Mouse (Mus musculus): Measurements from ENCODE around the gene Polr2a. TPM values are rescaled to one million over a fixed set of nuclear protein-coding genes. Genes with fewer than 3 reads are reported as not detected.

Gene Polr2a
- polyA plus RNA-seq, 1 experiment from 2014 or later: 23.2 TPM

DNA sequence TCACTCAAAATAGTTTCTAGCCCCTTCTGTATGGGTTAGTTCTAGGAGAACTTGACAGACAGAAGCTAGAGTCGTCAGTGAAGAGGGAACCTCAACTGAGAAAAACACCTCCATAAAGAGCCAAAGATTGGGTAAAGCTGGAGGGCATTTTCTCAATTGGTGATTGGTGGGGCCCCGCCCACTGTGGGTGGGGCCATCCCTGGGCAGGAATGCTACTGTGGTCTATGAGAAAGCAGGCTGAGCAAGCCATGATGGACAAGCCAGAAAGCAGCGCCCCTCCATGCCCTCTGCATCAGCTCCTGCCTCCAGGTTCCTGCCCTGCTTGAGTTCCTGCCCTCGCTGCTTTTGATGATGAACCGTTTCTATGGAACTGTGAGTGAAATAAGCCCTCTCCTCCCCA lies 32.5 kb downstream of the Polr2a start:
- Histone ChIP-seq H3K36me3 (ENCODE audit: poor library complexity, severe bottlenecking) (no peaks in the 10 kb centered on the region), H3K4me1 (no peaks in the 10 kb centered on the region), H3K4me3 (no peak overlapping the region), H3K9me3 (replicated peaks) (no peaks in the 10 kb centered on the region), H3K9ac (no peak overlapping the region), H3K27ac (no peak overlapping the region), H3K4me2 (no peak overlapping the region), H3K27me3 (no peaks in the 10 kb centered on the region)
- WGBS: 43% methylated on average over 5 of the region's 5 CpGs
- no peak for ATAC-seq

DNA sequence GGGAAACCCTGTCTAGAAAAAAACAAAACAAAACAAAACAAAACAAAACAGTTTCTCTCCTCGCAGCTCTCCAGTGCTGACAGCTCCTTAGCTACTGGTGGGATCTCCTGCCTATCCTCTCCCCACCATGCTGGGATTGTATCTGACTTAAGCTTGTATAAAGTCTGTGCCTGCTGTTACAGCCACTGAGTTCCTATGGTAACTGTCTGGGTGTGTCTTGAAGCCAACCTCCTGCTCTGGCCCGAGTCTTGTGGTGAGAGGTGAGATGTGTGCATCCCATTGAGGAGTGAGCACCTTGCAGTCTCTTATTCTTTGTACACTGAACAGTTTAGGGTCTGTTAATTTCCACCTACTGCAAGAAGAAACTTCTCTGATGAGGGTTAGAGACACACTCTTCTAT lies 35.4 kb downstream of the Polr2a start:
- no peaks in the 10 kb centered on the region for H3K36me3 ChIP-seq (ENCODE audit: poor library complexity, severe bottlenecking)
- H3K9ac ChIP-seq: 0 out of 2 replicates have a peak overlapping the region, but pooled peaks have one; percentile 40
- H3K4me1 ChIP-seq: no peaks in the 10 kb centered on the region
- no peak overlapping the region for H3K4me3 ChIP-seq
- no peaks in the 10 kb centered on the region for H3K9me3 ChIP-seq (replicated peaks)
- 62% methylated on average over 2 of the region's 2 CpGs for WGBS
- H3K27me3 ChIP-seq: no peaks in the 10 kb centered on the region
- H3K4me2 ChIP-seq: no peak overlapping the region
- no peak for ATAC-seq
- no peak overlapping the region for H3K27ac ChIP-seq

DNA sequence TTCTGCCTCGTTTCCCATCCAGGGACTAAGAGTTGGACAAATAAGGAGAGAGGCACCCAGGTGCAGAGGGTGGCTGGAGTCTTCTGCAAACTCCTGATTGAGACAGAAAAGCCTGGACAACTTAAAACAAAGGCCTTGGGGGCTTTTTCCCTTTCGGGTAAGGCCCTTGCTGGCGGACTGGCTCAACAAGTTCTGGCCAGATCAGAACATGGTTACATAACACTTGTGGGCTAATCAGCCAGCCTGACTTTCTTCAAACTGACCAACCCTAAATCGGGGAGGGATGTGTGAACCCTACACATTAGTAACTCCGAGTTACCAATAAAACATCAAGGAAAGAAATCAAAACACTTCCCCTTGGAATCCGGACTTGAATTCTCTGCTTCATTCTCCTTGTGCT lies 37.6 kb downstream of the Polr2a start:
- no peaks in the 10 kb centered on the region for H3K4me1 ChIP-seq
- no peak overlapping the region for H3K4me2 ChIP-seq
- H3K36me3 ChIP-seq (ENCODE audit: poor library complexity, severe bottlenecking): no peaks in the 10 kb centered on the region
- 81% methylated on average over 6 of the region's 6 CpGs for WGBS
- no peak overlapping the region for H3K27ac ChIP-seq
- H3K9me3 ChIP-seq (replicated peaks): no peaks in the 10 kb centered on the region
- H3K27me3 ChIP-seq: no peaks in the 10 kb centered on the region
- H3K9ac ChIP-seq: no peak overlapping the region
- H3K4me3 ChIP-seq: no peak overlapping the region
- ATAC-seq: no peak

DNA sequence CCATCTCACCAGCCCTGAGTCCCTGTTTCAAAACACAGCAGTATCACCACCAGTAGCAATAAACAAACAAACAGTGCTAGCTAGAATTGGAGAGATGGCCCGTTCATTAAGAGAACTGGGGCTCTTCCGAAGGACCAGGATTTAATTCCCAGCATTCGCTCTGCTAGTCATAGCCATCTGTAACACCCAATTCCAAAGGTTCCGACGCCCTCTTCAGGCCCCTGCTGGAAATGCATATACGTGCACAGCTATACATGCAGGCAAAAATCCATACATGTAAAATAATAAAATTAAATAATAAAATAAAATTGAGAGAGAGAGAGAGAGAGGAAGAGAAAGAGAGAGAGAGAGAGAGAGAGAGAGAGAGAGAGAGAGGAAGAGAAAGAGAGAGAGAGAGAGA lies 39.0 kb downstream of the Polr2a start:
- H3K36me3 ChIP-seq (ENCODE audit: poor library complexity, severe bottlenecking): no peaks in the 10 kb centered on the region
- 74% methylated on average over 6 of the region's 6 CpGs for WGBS
- H3K27ac ChIP-seq: no peak overlapping the region
- H3K27me3 ChIP-seq: no peaks in the 10 kb centered on the region
- ATAC-seq: no peak
- H3K4me3 ChIP-seq: no peak overlapping the region
- H3K9me3 ChIP-seq (replicated peaks): no peaks in the 10 kb centered on the region; the same call in 1 of the 2 replicates
- no peaks in the 10 kb centered on the region for H3K4me1 ChIP-seq
- H3K9ac ChIP-seq: no peak overlapping the region
- no peak overlapping the region for H3K4me2 ChIP-seq

DNA sequence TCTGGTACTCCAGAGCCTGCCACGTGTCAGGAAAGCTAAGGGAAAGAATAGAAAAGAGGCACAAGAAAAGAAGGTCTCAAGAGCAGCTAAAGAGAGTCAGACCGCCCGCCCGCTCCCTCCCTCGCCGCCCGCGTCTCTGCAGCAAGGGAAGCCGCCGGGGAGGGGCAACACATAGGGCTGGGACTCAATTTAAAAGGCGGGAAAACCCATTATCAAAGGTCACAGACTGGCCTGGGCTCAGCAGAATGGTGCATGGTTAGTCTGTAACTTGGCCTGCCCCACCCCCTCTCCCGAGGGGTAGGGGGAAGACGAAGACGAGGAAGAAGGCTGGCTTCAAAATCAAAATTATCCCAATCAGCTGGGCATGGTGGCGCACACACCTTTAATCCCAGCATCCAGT lies 39.8 kb downstream of the Polr2a start:
- Histone ChIP-seq H3K27ac (no peak overlapping the region), H3K27me3 (no peaks in the 10 kb centered on the region), H3K4me2 (peak overlapping the region; percentile 24; the same call in 1 of the 2 replicates), H3K4me3 (no peak overlapping the region), H3K36me3 (ENCODE audit: poor library complexity, severe bottlenecking) (no peaks in the 10 kb centered on the region), H3K9me3 (replicated peaks) (no peaks in the 10 kb centered on the region; the same call in 1 of the 2 replicates), H3K9ac (no peak overlapping the region), H3K4me1 (no peaks in the 10 kb centered on the region)
- no peak for ATAC-seq
- 26% methylated on average over 15 of the region's 15 CpGs for WGBS

DNA sequence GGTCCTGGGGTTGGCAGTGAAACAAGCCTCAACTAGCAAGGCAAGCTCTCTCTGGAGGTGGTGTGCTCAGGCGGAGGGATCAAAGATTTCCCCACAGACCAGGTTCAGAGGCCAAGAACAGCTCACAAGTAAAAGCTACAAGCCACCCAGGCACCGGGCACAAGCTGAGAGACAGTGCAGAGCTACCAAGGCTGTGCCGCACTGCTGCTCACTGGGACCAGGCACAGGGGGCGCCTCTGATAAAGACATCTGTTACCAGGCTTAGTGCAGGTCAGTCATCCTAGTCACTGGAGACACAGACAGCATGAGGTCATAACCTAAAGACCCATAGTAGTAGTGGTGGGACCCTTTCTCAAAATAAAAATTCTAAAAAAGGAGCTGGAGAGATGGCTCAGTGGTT lies 41.5 kb downstream of the Polr2a start:
- Histone ChIP-seq H3K27ac (no peak overlapping the region), H3K4me2 (no peak overlapping the region), H3K4me3 (no peak overlapping the region), H3K9me3 (replicated peaks) (no peaks in the 10 kb centered on the region; the same call in 1 of the 2 replicates), H3K4me1 (no peaks in the 10 kb centered on the region), H3K9ac (no peak overlapping the region), H3K36me3 (ENCODE audit: poor library complexity, severe bottlenecking) (no peaks in the 10 kb centered on the region), H3K27me3 (no peaks in the 10 kb centered on the region)
- 70% methylated on average over 4 of the region's 4 CpGs for WGBS
- no peak for ATAC-seq

DNA sequence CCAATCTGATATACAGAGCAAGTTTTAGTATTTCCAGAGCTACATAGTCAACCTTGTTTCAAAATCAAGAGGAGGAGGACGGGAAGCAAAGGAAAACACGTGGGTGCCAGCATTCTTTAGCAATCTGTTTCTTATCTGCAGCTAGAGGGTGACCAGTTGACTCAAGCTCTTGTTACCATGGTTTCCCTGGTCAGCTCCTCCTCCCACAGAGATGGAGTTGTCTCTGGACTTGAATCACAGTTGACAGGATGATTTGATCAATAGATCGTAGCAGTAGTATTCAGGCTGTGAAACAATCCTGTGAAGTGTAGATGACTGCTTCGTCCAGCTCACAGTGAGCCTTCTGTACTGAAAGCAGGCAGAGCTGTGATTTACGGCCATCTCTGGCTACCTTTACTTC lies 42.5 kb downstream of the Polr2a start:
- Histone ChIP-seq H3K9me3 (replicated peaks) (no peaks in the 10 kb centered on the region; the same call in 1 of the 2 replicates), H3K4me2 (no peak overlapping the region), H3K4me3 (no peak overlapping the region), H3K9ac (no peak overlapping the region), H3K27me3 (no peaks in the 10 kb centered on the region), H3K36me3 (ENCODE audit: poor library complexity, severe bottlenecking) (no peaks in the 10 kb centered on the region), H3K4me1 (no peaks in the 10 kb centered on the region), H3K27ac (no peak overlapping the region)
- WGBS: 49% methylated on average over 5 of the region's 5 CpGs
- ATAC-seq: no peak

DNA sequence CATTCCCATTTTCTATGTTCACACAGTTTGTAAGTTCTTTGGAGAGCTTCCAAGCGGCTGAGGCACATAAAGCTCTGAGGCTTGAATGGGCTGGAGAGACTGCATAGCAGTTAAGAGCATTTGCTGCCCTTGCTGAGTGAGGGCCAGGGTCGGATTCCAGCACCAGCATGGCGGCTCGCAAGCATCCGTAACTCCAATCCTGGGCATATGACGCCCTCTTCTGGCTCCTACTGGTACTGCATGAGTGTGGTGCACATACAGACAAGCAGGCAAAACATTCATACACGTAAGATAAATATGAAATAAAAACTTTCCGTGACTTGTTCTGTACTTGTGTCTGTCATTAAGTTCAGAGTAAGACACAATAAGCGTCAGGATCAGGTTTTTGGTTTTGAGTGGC lies 43.0 kb downstream of the Polr2a start:
- H3K27ac ChIP-seq: no peak overlapping the region
- ATAC-seq: no peak
- H3K36me3 ChIP-seq (ENCODE audit: poor library complexity, severe bottlenecking): no peaks in the 10 kb centered on the region
- H3K27me3 ChIP-seq: no peaks in the 10 kb centered on the region
- H3K4me2 ChIP-seq: no peak overlapping the region
- no peaks in the 10 kb centered on the region; the same call in 1 of the 2 replicates for H3K9me3 ChIP-seq (replicated peaks)
- no peaks in the 10 kb centered on the region for H3K4me1 ChIP-seq
- H3K9ac ChIP-seq: no peak overlapping the region
- H3K4me3 ChIP-seq: no peak overlapping the region
- 60% methylated on average over 9 of the region's 9 CpGs for WGBS

DNA sequence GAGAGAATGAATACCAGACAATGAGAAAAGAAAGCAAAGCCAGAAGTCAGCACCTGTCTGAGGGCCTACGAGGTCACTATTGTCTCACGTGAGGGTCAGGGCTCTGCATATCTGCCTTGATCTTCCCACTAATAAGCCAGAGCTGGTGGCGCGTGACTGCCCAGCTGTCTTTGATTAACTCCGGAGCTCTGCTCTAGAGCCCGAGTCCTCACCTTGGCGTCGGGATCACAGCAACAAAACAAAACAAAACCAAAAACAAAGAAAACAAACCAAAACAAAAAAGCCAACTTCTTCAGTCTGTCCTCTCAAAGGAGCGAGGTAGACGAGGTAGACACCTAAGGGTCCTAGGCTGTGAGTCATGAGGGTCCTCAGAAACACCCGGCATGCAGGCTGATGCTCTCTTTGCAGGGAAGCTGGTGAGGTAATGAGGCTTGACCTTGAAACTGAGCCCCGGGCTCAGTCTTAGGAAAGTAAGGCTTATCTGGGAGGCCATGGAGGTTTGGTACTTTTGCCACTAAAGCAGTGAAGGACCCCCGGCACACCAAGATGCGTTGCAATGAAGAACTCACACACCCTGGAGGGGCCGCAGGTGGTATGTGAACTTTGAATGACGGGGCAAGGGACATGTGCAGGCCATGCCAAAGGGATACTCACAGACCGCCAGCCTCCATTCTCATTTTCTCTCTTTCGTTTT lies 43.7 kb downstream of the Polr2a start:
- Histone ChIP-seq H3K27ac (no peak overlapping the region), H3K9ac (no peak overlapping the region), H3K4me3 (no peak overlapping the region), H3K36me3 (ENCODE audit: poor library complexity, severe bottlenecking) (no peaks in the 10 kb centered on the region), H3K4me2 (no peak overlapping the region), H3K4me1 (no peaks in the 10 kb centered on the region), H3K9me3 (replicated peaks) (no peaks in the 10 kb centered on the region; the same call in 1 of the 2 replicates), H3K27me3 (no peaks in the 10 kb centered on the region)
- ATAC-seq: no peak
- 83% methylated on average over 18 of the region's 18 CpGs for WGBS

DNA sequence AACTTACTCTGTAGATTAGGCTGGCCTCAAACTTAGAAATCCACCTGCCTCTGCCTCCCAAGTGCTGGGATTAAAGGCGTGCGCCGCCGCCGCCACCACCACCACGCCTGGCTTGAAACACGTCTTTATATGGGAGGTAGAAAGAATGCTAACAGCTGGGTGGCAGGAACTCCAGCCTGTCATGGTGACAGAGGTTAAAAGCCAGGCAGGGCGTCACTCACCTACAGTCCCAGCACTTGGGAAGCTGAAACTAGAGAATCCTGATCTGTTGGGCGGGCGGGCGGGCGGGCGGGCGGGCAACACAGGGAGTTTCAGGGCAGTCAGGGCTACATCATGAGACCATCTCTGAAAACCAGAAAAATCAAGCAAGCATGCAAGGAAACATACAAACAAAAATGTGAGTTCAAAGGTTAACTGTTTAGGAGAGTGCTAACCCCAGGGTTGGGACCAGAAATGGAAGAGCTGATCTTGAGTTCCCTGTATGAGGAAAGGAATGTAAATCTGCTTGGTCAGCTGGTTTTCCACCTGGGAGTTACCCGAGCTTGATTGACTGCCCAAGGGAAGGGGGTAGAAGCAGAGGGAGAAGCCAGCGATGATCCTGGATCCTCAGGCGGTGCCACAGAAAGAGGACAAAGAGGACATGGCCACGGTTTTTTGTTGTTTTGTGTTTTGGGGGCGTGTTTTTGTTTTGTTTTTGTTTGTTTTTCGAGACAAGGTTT lies 45.3 kb downstream of the Polr2a start:
- 85% methylated on average over 20 of the region's 20 CpGs for WGBS
- Histone ChIP-seq H3K4me3 (no peak overlapping the region), H3K27me3 (no peaks in the 10 kb centered on the region), H3K9me3 (replicated peaks) (no peaks in the 10 kb centered on the region; the same call in 1 of the 2 replicates), H3K36me3 (ENCODE audit: poor library complexity, severe bottlenecking) (no peaks in the 10 kb centered on the region), H3K27ac (no peak overlapping the region), H3K4me2 (no peak overlapping the region), H3K9ac (no peak overlapping the region), H3K4me1 (no peaks in the 10 kb centered on the region)
- no peak for ATAC-seq

DNA sequence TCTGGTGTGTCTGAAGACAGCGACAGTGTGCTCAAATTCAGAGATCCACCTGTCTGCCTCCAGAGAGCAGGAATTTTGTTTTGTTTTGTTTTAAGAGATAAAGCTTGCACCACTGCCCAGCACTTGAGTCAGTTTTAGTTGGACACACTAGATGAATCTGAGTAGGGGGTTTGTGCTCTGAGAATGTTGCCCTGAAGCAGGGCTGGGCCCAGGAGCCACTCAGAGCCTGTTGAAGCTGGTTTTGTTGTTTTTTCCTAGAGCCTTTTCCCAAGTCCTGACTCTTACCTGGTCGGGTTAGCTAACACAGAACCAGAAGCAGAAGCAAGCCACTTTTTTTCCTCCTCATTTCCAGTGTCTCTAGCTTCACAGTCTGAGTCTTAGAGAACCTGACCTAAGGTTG lies 47.4 kb downstream of the Polr2a start:
- Histone ChIP-seq H3K9me3 (replicated peaks) (no peaks in the 10 kb centered on the region; the same call in 1 of the 2 replicates), H3K27me3 (no peaks in the 10 kb centered on the region), H3K4me3 (no peak overlapping the region), H3K27ac (no peak overlapping the region), H3K4me1 (no peaks in the 10 kb centered on the region), H3K36me3 (ENCODE audit: poor library complexity, severe bottlenecking) (no peaks in the 10 kb centered on the region), H3K4me2 (no peak overlapping the region), H3K9ac (no peak overlapping the region)
- no peak for ATAC-seq
- 85% methylated on average over 2 of the region's 2 CpGs for WGBS

DNA sequence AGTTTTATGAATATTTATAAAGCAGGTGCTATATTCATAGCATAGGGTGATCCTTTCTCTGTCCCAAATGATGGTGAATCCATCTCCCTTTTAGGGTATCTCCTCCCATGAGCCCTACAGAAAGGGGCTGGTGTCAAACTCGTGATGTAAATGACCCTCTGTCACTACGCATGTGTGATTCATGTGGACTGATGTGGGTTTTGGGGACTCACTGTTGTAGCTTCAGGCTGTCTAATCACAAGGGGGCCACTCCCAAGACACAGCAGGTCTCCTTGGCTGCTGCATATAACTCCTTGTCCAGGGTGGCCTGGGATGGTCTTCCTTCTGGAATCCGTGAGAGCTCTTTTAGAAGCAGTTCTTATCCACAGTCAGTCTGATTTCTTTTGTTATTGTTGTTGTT lies 48.0 kb downstream of the Polr2a start:
- no peaks in the 10 kb centered on the region for H3K4me1 ChIP-seq
- no peak for ATAC-seq
- no peaks in the 10 kb centered on the region; the same call in 1 of the 2 replicates for H3K9me3 ChIP-seq (replicated peaks)
- no peak overlapping the region for H3K4me2 ChIP-seq
- H3K27me3 ChIP-seq: no peaks in the 10 kb centered on the region
- no peak overlapping the region for H3K9ac ChIP-seq
- no peaks in the 10 kb centered on the region for H3K36me3 ChIP-seq (ENCODE audit: poor library complexity, severe bottlenecking)
- WGBS: 72% methylated on average over 3 of the region's 3 CpGs
- no peak overlapping the region for H3K27ac ChIP-seq
- H3K4me3 ChIP-seq: no peak overlapping the region

All from forebrain, embryonic 13.5 days (tissue).